Mouse (Mus musculus) neural tube, embryonic 13.5 days (tissue): Measurements from ENCODE around the gene Lpin3. TPM values are rescaled to one million over a fixed set of nuclear protein-coding genes. Genes with fewer than 3 reads are reported as not detected.
A peak's percentile ranks its signal among the peaks of the same experiment; 100 is the strongest.

Experiments used
- ATAC-seq: fragments of 200-750 bp; cut with Nextera tagmentation; 2 replicates; pipeline ENCODE4 v1.8.0; 2017; ENCODE audit warnings: low read depth, mild to moderate bottlenecking, moderate TSS enrichment, moderate library complexity
- H3K27ac ChIP-seq: fragments of 300-500 bp; sonication (generic); replicated peaks from 2 replicates; pipeline ENCODE4 v1.5.1; 2015; ENCODE audit warnings: moderate library complexity, mild to moderate bottlenecking, inconsistent platforms
- H3K27me3 ChIP-seq: fragments of 300-500 bp; sonication (generic); 2 replicates; pipeline ENCODE4 v1.6.1; 2015; ENCODE audit warnings: mild to moderate bottlenecking, inconsistent platforms
- H3K36me3 ChIP-seq: fragments of 300-500 bp; sonication (generic); 2 replicates; pipeline ENCODE4 v1.6.1; 2015; ENCODE audit warnings: mild to moderate bottlenecking, inconsistent platforms
- H3K4me1 ChIP-seq: fragments of 300-500 bp; sonication (generic); replicated peaks from 2 replicates; pipeline ENCODE4 v1.6.1; 2015; ENCODE audit warnings: inconsistent platforms
- H3K4me2 ChIP-seq: fragments of 300-500 bp; sonication (generic); 2 replicates; pipeline ENCODE4 v1.6.1; 2015; ENCODE audit warnings: inconsistent platforms, mild to moderate bottlenecking, moderate library complexity
- H3K4me3 ChIP-seq: fragments of 300-500 bp; sonication (generic); 2 replicates; pipeline ENCODE4 v1.5.1; 2015; ENCODE audit warnings: mild to moderate bottlenecking, inconsistent platforms
- H3K9ac ChIP-seq: fragments of 300-500 bp; sonication (generic); 2 replicates; pipeline ENCODE4 v1.6.1; 2015; ENCODE audit warnings: moderate library complexity, mild to moderate bottlenecking, inconsistent platforms
- H3K9me3 ChIP-seq: fragments of 300-500 bp; sonication (generic); 2 replicates; pipeline ENCODE4 v1.6.1; 2016; ENCODE audit warnings: inconsistent platforms
- WGBS: fragments of 180-500 bp; shearing (Covaris S2); methylation state at CpG from one replicate; pipeline ENCODE4 v1.1.7; 2015; 5-methylcytosine and 5-hydroxymethylcytosine counted together
- polyA plus RNA-seq: library from polyadenylated mRNA; unstranded; fragments of >200 nt; fragmentation: Nextera tagmentation; extraction: Ambion mirVana; gene quantifications from 2 replicates; pipeline ENCODE4 v1.2.1, GENCODE M21; 2015

The Lpin3 gene
- polyA plus RNA-seq, 1 experiment from 2014 or later, result 0.29 TPM

GRCm38 (mm10) chr2:160891045-160891444 lies 10.6 kb downstream of the Lpin3 start:
- 82% methylated on average over 5 of the region's 5 CpGs for WGBS
- no peak overlapping the region for H3K27ac ChIP-seq
- H3K4me3 ChIP-seq, result no peak overlapping the region
- ATAC-seq, result no peak
- H3K36me3 ChIP-seq, result no peaks in the 10 kb centered on the region
- peaks cover 16% of the 10 kb centered on the region for H3K4me1 ChIP-seq
- H3K9me3 ChIP-seq, result no peaks in the 10 kb centered on the region
- no peak overlapping the region for H3K4me2 ChIP-seq
- no peak overlapping the region for H3K9ac ChIP-seq
- H3K27me3 ChIP-seq, result peaks cover 20% of the 10 kb centered on the region

DNA sequence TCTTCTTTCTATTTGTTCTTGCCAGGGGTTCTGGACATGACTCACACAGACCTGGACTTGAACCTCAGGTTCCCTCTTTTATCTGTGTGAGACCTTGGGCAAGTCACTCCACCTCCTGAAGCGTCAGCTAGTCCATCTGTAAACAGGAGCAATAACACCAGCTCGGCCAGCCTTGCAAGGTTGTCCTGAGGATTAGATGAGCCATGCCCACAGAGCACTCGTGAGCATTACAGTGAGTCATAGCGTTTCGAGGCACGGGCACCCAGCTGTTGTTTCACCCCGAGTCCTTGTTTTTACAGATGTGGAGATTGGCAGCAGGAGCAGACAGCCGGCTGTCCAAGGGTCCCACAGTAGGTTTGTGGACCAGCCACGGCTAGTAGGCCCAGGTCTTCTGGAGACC lies 11.2 kb downstream of the Lpin3 start:
- peaks cover 16% of the 10 kb centered on the region for H3K4me1 ChIP-seq
- WGBS, result 81% methylated on average over 9 of the region's 9 CpGs
- no peak for ATAC-seq
- H3K36me3 ChIP-seq, result no peaks in the 10 kb centered on the region
- H3K27ac ChIP-seq, result no peak overlapping the region
- H3K4me2 ChIP-seq, result no peak overlapping the region
- no peaks in the 10 kb centered on the region for H3K9me3 ChIP-seq
- no peak overlapping the region for H3K9ac ChIP-seq
- H3K27me3 ChIP-seq, result peaks cover 20% of the 10 kb centered on the region
- no peak overlapping the region for H3K4me3 ChIP-seq

GRCm38 (mm10) chr2:160901656-160902412 lies 21.4 kb downstream of the Lpin3 start:
- no peak for ATAC-seq
- WGBS, result 87% methylated on average over 7 of the region's 7 CpGs

DNA sequence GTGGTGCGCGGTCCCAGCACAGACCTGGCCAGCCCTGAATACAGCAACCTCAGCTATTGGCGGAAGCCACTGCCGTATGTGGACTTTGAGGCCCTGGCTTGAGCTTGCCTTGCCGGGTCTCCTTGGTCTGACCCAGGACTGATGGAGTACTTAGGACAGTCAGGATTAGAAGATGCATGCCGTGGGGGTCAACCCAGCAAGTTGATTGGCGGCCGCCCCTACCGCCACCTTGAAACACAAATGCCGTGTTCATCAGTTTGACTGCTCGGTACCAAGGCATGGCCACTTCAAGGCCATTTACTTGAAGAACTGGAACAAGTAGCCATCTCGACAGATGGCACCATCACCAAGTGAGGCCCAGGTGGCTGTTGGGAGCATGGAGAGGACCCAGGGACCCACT lies 24.8 kb downstream of the Lpin3 start:
- no peak overlapping the region for H3K4me3 ChIP-seq
- H3K9ac ChIP-seq, result no peak overlapping the region
- ATAC-seq, result no peak
- peaks cover 20% of the 10 kb centered on the region for H3K27me3 ChIP-seq
- no peaks in the 10 kb centered on the region for H3K36me3 ChIP-seq
- H3K4me2 ChIP-seq, result no peak overlapping the region
- H3K9me3 ChIP-seq, result no peaks in the 10 kb centered on the region
- no peaks in the 10 kb centered on the region for H3K4me1 ChIP-seq
- WGBS, result 96% methylated on average over 12 of the region's 12 CpGs
- no peak overlapping the region for H3K27ac ChIP-seq

More at GRCm38 (mm10) chr2:160901656-160902412, 21.4 kb downstream of the Lpin3 start:
- no peaks in the 10 kb centered on the region for H3K36me3 ChIP-seq
- H3K27me3 ChIP-seq, result no peaks in the 10 kb centered on the region
- H3K27ac ChIP-seq, result no peak overlapping the region
- no peak overlapping the region for H3K4me3 ChIP-seq
- no peaks in the 10 kb centered on the region for H3K4me1 ChIP-seq
- no peak overlapping the region for H3K4me2 ChIP-seq
- H3K9me3 ChIP-seq, result no peaks in the 10 kb centered on the region
- H3K9ac ChIP-seq, result no peak overlapping the region

DNA sequence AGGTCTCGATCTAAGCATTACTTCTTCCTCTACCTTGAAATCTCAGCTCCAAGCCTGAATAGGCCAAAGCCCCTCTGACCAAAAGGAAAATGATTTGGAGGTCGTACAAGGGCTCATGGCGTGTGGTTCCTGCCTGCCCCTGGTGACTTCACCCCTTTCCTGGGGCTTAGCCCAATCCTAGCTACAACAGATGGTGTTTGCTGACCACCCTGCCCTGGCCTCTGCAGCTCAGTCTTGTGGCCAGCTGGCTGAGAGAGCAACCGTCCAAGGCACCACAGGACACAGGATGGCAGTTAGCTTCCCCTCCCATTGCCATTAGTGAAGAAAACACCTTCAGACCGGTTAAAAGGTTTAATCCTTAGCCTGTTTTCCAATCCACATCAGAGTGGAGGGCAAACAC lies 25.6 kb downstream of the Lpin3 start:
- H3K4me2 ChIP-seq, result no peak overlapping the region
- H3K27me3 ChIP-seq, result peaks cover 28% of the 10 kb centered on the region
- no peaks in the 10 kb centered on the region for H3K4me1 ChIP-seq
- H3K9ac ChIP-seq, result no peak overlapping the region
- no peaks in the 10 kb centered on the region for H3K9me3 ChIP-seq
- no peaks in the 10 kb centered on the region for H3K36me3 ChIP-seq
- WGBS, result 73% methylated on average over 5 of the region's 5 CpGs
- no peak for ATAC-seq
- H3K4me3 ChIP-seq, result no peak overlapping the region
- no peak overlapping the region for H3K27ac ChIP-seq

- WGBS, result 60% methylated on average over 18 of the region's 18 CpGs
- H3K27me3 ChIP-seq, result peaks cover 53% of the 10 kb centered on the region
- ATAC-seq, result no peak
Observed at GRCm38 (mm10) chr2:160908607-160909006, 28.1 kb downstream of the Lpin3 start.

DNA sequence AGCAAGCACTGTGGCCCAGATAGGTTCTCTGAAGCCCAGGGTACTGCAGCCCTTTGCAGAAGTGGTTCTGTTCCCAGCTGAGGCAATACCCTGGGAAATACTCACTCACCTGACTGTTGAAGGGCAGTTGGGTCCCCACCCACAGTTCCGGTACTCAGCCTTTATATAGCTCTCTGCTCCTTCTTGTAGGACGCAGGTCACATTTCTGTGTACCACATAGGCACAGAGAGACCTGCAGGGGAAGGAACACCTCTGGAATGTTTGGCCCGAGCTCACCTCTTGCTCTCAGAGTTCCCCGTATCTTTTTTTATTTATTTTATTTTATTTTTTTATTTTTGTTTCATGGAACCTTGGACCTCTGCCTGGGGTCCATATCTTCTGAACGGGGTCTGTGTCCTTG lies 30.2 kb downstream of the Lpin3 start:
- no peaks in the 10 kb centered on the region for H3K9me3 ChIP-seq
- H3K27me3 ChIP-seq, result peaks cover 67% of the 10 kb centered on the region
- 88% methylated on average over 5 of the region's 5 CpGs for WGBS

More at GRCm38 (mm10) chr2:160908607-160909006, 28.1 kb downstream of the Lpin3 start:
- Histone ChIP-seq H3K4me1 (peaks cover 14% of the 10 kb centered on the region), H3K27ac (no peak overlapping the region), H3K36me3 (no peaks in the 10 kb centered on the region), H3K9ac (no peak overlapping the region), H3K4me2 (no peak overlapping the region), H3K4me3 (no peak overlapping the region), H3K9me3 (no peaks in the 10 kb centered on the region)

GRCm38 (mm10) chr2:160911558-160912201 lies 31.2 kb downstream of the Lpin3 start:
- Histone ChIP-seq H3K9ac (peak overlapping the region; percentile 64), H3K4me3 (peak overlapping the region; percentile 47), H3K27me3 (peaks cover 67% of the 10 kb centered on the region), H3K4me2 (peak overlapping the region; percentile 80), H3K4me1 (peaks cover 14% of the 10 kb centered on the region), H3K9me3 (no peaks in the 10 kb centered on the region), H3K27ac (no peak overlapping the region), H3K36me3 (no peaks in the 10 kb centered on the region)
- WGBS, result 1% methylated on average over 58 of the region's 64 CpGs
- peak; percentile 60 for ATAC-seq

More for the DNA sequence above, 30.2 kb downstream of the Lpin3 start:
- H3K9ac ChIP-seq, result no peak overlapping the region
- H3K27ac ChIP-seq, result no peak overlapping the region
- H3K4me1 ChIP-seq, result peaks cover 14% of the 10 kb centered on the region
- H3K4me2 ChIP-seq, result no peak overlapping the region
- ATAC-seq, result no peak
- no peak overlapping the region for H3K4me3 ChIP-seq
- no peaks in the 10 kb centered on the region for H3K36me3 ChIP-seq

DNA sequence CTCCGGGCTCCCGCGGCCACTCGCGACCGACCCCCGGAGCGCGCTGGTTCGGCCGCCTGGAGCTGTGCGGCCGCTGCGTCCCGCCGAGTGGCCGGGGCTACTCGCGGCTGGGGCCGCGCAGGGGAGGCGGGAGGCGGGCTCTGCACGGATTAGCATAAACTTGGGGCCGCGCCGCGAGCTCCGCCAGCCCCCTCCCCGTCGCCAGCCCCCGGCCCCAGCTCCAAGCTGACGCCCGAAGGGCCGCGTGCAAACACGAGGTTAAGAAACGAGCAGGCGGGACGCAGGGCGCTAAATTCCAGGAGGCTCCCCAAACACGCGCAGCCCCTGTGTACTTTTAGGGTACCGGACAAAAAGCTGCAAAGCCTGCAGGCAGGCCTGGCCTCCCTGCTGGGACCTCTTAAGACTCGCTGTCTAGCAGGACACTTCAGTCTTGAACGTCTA lies 31.8 kb downstream of the Lpin3 start, which contains the start of gene Emilin3:
Gene Emilin3 (minus strand): TSS at position 98 of the 441 bp plus-strand sequence.
- no peak within 1 kb of the TSS for H3K27ac ChIP-seq

GRCm38 (mm10) chr2:160914656-160915055 lies 34.2 kb downstream of the Lpin3 start:
- Histone ChIP-seq H3K9ac (no peak overlapping the region), H3K9me3 (no peaks in the 10 kb centered on the region), H3K4me2 (no peak overlapping the region), H3K27ac (no peak overlapping the region), H3K4me3 (no peak overlapping the region), H3K36me3 (no peaks in the 10 kb centered on the region), H3K4me1 (peaks cover 14% of the 10 kb centered on the region), H3K27me3 (peaks cover 53% of the 10 kb centered on the region)
- no peak for ATAC-seq
- WGBS, result 86% methylated on average over 9 of the region's 9 CpGs

More for the DNA sequence above, 31.8 kb downstream of the Lpin3 start, which contains the start of gene Emilin3:
- no peaks in the 10 kb centered on the region for H3K9me3 ChIP-seq
- peaks cover 67% of the 10 kb centered on the region for H3K27me3 ChIP-seq
- H3K36me3 ChIP-seq, result no peaks in the 10 kb centered on the region
- WGBS, result under 1% methylated on average over 46 of the region's 46 CpGs
- peak within 1 kb of the TSS; percentile 80 for H3K4me2 ChIP-seq
- H3K9ac ChIP-seq, result peak within 1 kb of the TSS; percentile 64
- ATAC-seq, result peak; percentile 78
- peak within 1 kb of the TSS; percentile 47 for H3K4me3 ChIP-seq
- H3K4me1 ChIP-seq, result peaks cover 14% of the 10 kb centered on the region

- 78% methylated on average over 13 of the region's 13 CpGs for WGBS
- no peak for ATAC-seq
Observed at GRCm38 (mm10) chr2:160915821-160916610, 35.5 kb downstream of the Lpin3 start.

DNA sequence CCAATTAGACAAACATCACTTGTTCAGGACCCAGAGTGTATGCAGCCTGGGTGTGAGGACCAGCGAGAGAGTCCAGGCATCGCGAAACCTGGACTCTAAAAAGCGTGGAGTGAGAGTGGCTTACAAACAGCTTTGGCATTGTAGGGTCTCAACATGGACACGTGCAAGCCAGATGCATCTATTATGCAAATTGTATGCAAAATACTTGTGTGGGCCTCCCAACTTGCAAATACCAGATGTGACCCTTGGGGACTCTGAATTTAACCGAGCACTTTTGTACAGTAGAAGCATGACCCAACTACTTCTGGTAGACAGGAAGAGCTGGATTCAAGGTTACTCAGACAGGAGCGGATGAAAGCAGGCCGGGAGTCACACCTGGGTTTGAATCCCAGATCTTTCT lies 36.2 kb downstream of the Lpin3 start:
- no peak for ATAC-seq
- Histone ChIP-seq H3K4me1 (peaks cover 9% of the 10 kb centered on the region), H3K4me2 (no peak overlapping the region), H3K27me3 (peaks cover 33% of the 10 kb centered on the region), H3K9me3 (no peaks in the 10 kb centered on the region), H3K4me3 (no peak overlapping the region), H3K27ac (no peak overlapping the region), H3K36me3 (no peaks in the 10 kb centered on the region), H3K9ac (no peak overlapping the region)
- 59% methylated on average over 8 of the region's 8 CpGs for WGBS

More at GRCm38 (mm10) chr2:160915821-160916610, 35.5 kb downstream of the Lpin3 start:
- Histone ChIP-seq H3K9ac (no peak overlapping the region), H3K4me2 (no peak overlapping the region), H3K4me1 (peaks cover 14% of the 10 kb centered on the region), H3K9me3 (no peaks in the 10 kb centered on the region), H3K4me3 (no peak overlapping the region), H3K27me3 (peaks cover 40% of the 10 kb centered on the region), H3K27ac (no peak overlapping the region), H3K36me3 (no peaks in the 10 kb centered on the region)
